Mouse (Mus musculus) kidney, embryonic 16.5 days (tissue): ENCODE data around the gene Lhfp. TPM values are rescaled to one million over a fixed set of nuclear protein-coding genes. Genes with fewer than 3 reads are reported as not detected.
"Not testable (repeated sequence)": the region's sequence is repeated elsewhere in the genome, so short reads cannot be mapped to it uniquely, and the experiment has no call there.

ENCODE experiments used
- ATAC-seq: fragments of 200-750 bp; cut with Nextera tagmentation; 2 replicates; pipeline ENCODE4 v1.8.0; 2017; ENCODE audit warnings: moderate TSS enrichment; ENCODE audit not compliant: low FRiP score, low TSS enrichment
- H3K27ac ChIP-seq: fragments of 300-500 bp; sonication (generic); 2 replicates; pipeline ENCODE4 v1.5.1; 2014; ENCODE audit warnings: low read length
- H3K27me3 ChIP-seq: fragments of 300-500 bp; sonication (generic); 2 replicates; pipeline ENCODE4 v1.6.1; 2014; ENCODE audit warnings: low read length, control low read depth, mixed read lengths; ENCODE audit not compliant: insufficient read depth
- H3K36me3 ChIP-seq: fragments of 300-500 bp; sonication (generic); 2 replicates; pipeline ENCODE4 v1.6.1; 2014; ENCODE audit warnings: low read length, control low read depth, mixed read lengths; ENCODE audit not compliant: insufficient read depth
- H3K4me1 ChIP-seq: fragments of 300-500 bp; sonication (generic); 2 replicates; pipeline ENCODE4 v1.6.1; 2014; ENCODE audit warnings: low read length, control low read depth, mixed read lengths; ENCODE audit not compliant: insufficient read depth
- H3K4me2 ChIP-seq: fragments of 300-500 bp; sonication (generic); replicated peaks from 2 replicates; pipeline ENCODE4 v1.6.1; 2014; ENCODE audit warnings: low read depth, low read length
- H3K4me3 ChIP-seq: fragments of 300-500 bp; sonication (generic); 2 replicates; pipeline ENCODE4 v1.5.1; 2014; ENCODE audit warnings: mild to moderate bottlenecking, low read length
- H3K9ac ChIP-seq: fragments of 300-500 bp; sonication (generic); replicated peaks from 2 replicates; pipeline ENCODE4 v1.6.1; 2014; ENCODE audit warnings: low read length
- H3K9me3 ChIP-seq: fragments of 300-500 bp; sonication (generic); 2 replicates; pipeline ENCODE4 v1.6.1; 2016; ENCODE audit warnings: low read length, control low read depth
- WGBS: fragments of 180-500 bp; shearing (Covaris S2); extraction: QIAGEN DNeasy Blood & Tissue Kit; methylation state at CpG from one replicate; pipeline ENCODE4 v1.1.7; 2014; 5-methylcytosine and 5-hydroxymethylcytosine counted together
- polyA plus RNA-seq: library from polyadenylated mRNA; unstranded; fragments of >200 nt; fragmentation: Nextera tagmentation; extraction: Ambion mirVana; gene quantifications from 2 replicates; pipeline ENCODE4 v1.2.1, GENCODE M21; 2015

The Lhfp gene
- polyA plus RNA-seq, 1 experiment from 2014 or later = 139 TPM

DNA sequence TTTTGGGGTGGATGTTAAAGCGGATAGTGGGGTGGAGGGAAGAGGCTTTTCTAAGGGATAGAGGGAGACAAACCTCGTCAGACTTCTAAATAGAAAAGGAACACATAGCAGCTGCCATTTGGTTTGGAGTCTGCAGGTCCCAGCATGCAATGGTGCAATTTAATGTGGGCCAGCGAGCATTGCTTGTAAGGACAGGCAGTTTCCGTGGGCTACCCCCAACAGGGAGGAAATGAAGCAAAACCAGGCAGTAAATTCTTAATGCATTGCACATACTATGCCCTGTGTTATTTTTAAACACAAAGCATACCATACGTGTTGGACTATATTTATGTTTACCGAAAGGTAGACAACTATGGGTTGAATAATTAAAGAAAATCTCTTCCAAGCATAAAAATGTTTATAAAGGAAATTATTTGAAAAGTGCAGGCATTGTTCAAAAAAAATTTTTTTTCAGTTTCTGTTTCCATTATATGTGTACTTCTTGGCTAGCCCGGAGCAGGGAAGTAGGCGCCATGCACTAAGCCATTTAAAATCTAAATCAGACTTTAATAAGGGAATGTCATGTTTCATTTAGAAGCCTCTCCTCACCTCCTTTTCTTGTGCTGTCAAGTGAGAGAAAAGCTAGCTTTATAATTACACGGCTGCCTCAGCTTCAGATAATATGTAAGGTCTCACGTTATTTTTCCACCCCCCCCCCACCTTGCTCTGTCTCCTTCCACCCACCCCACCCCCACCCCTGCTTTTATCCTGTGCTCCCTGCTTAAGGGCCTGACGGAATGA lies 67.5 kb downstream of the Lhfp start:
- H3K27me3 ChIP-seq = no peaks in the 10 kb centered on the region
- H3K4me1 ChIP-seq = peaks cover 10% of the 10 kb centered on the region; the same call in 1 of the 2 replicates
- no peak overlapping the region for H3K4me3 ChIP-seq
- no peak overlapping the region for H3K4me2 ChIP-seq
- peaks cover 9% of the 10 kb centered on the region for H3K9me3 ChIP-seq
- no peak for ATAC-seq
- 56% methylated on average over 11 of the region's 11 CpGs for WGBS
- H3K36me3 ChIP-seq = peaks cover 8% of the 10 kb centered on the region; the same call in 1 of the 2 replicates
- H3K27ac ChIP-seq = no peak overlapping the region
- no peak overlapping the region for H3K9ac ChIP-seq

DNA sequence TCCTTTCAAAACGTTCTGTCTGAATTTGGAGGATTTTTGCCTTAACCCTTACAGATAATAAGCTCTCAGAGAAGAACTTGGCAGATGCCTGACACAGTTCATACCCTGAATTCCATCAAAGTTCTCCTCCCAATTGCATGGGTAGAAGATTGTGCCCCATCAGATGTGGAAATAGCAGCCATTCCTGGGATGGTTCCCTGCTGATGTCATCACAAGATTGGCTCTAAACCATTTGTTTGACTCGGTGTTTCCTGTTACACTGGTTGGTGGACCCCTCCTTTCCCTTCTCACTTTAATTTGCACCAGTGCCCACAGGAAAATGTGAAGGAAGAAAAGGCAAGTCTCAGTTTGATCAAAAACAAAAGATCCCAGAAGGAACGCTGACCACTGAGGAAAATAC lies 68.6 kb downstream of the Lhfp start:
- no peak for ATAC-seq

DNA sequence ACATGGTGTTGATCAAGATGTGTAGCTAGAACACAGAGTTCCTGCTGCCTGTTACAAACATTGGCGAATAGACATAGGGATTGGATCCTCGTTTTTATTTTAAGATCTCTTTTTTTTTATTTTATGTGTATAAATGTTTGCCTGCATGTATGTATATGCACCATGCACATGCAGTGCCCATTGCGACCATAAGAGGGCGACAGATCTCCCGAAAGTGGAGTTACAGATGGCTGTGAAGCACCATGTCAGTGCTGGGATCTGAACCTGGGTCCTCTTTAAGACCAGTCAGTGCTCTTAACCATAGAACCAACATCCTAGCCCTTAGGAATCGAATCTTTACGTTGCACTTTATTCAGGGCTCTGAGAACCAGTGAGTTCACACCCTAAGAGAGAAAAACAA lies 70.7 kb downstream of the Lhfp start:
- Histone ChIP-seq H3K27me3 (no peaks in the 10 kb centered on the region), H3K4me2 (no peak overlapping the region), H3K9me3 (peaks cover 9% of the 10 kb centered on the region), H3K9ac (no peak overlapping the region), H3K4me1 (no peaks in the 10 kb centered on the region), H3K36me3 (peaks cover 8% of the 10 kb centered on the region; the same call in 1 of the 2 replicates), H3K27ac (no peak overlapping the region), H3K4me3 (no peak overlapping the region)
- ATAC-seq = no peak
- WGBS = 92% methylated on average over 7 of the region's 7 CpGs

More for the DNA sequence above, 68.6 kb downstream of the Lhfp start:
- H3K4me1 ChIP-seq = peaks cover 10% of the 10 kb centered on the region; the same call in 1 of the 2 replicates
- 44% methylated on average over 3 of the region's 3 CpGs for WGBS
- H3K9me3 ChIP-seq = peaks cover 9% of the 10 kb centered on the region
- no peak overlapping the region for H3K27ac ChIP-seq
- H3K36me3 ChIP-seq = peaks cover 8% of the 10 kb centered on the region; the same call in 1 of the 2 replicates
- no peaks in the 10 kb centered on the region for H3K27me3 ChIP-seq
- no peak overlapping the region for H3K4me3 ChIP-seq
- H3K4me2 ChIP-seq = no peak overlapping the region
- no peak overlapping the region for H3K9ac ChIP-seq

DNA sequence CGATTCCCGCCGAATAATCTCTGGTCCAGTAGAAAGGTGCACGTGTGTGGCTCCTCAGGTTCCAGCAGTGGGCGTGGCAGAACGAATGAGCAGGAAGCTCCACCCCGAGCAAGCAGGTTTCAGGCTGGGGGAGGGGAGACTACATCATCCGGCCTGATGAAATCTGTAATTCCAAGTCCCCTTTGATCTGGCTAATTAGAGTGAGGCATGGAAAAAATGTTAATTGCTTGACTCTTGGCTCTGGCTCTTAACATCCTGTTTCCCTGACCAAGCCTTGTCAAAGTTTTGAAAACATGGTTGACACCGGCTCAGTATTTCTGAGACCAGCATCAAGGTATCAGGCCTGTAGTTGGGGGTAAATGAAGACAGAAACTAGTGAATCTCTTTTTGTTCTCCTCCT lies 77.4 kb downstream of the Lhfp start:
- not testable (repeated sequence) for ATAC-seq, H3K4me2 ChIP-seq, H3K27ac ChIP-seq, H3K9me3 ChIP-seq, H3K4me3 ChIP-seq, H3K36me3 ChIP-seq, H3K4me1 ChIP-seq, H3K9ac ChIP-seq, H3K27me3 ChIP-seq
- WGBS = 71% methylated on average over 3 of the region's 9 CpGs

DNA sequence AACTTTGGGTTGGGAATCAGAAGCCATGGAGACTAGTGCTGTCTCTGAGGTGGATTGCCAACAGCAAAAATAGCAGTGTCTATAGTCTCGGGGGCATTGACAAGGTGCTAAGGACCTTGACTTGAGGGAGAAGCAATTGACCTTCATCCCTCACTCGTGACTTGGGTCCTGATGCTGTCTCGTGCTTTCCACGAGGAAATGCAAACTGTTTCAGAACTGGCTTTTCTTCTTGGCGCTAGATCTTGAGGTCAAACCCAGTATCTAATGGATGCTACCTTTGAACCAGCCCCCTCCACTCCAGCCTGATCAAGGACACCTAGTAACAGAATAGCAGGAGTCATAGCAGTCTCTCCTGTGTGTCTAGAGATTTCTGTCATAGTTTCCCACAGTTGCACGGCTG lies 78.7 kb downstream of the Lhfp start:
- no peaks in the 10 kb centered on the region for H3K4me1 ChIP-seq
- H3K36me3 ChIP-seq = no peaks in the 10 kb centered on the region
- WGBS = 91% methylated on average over 6 of the region's 6 CpGs
- H3K4me3 ChIP-seq = no peak overlapping the region
- H3K9ac ChIP-seq = no peak overlapping the region
- no peak overlapping the region for H3K4me2 ChIP-seq
- H3K27ac ChIP-seq = no peak overlapping the region
- H3K27me3 ChIP-seq = no peaks in the 10 kb centered on the region
- ATAC-seq = no peak
- H3K9me3 ChIP-seq = no peaks in the 10 kb centered on the region

DNA sequence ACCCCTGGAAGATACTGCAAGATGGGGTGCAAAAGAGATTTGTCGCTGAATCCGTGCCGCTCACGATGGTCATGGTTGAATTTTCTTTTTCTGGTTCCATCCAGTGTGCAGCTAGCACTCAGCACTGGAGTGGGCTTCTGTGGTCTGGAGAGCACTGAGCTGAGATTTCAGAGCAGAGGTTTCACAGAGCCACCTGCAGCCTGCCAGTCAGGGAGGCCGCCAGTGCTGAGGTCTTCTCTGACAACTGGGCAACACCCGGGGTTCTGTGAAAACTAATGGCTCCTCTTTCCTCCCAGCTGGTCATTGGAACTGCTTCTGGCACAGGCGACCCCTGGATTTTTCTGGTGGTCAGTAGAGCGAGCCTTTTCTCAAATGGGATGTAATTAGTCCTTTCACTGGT lies 84.2 kb downstream of the Lhfp start:
- Histone ChIP-seq H3K4me1 (0 out of 2 replicates have a peak, but pooled peaks cover 4% of the 10 kb centered on the region), H3K36me3 (no peaks in the 10 kb centered on the region), H3K9me3 (no peaks in the 10 kb centered on the region), H3K27me3 (no peaks in the 10 kb centered on the region), H3K4me2 (no peak overlapping the region), H3K9ac (no peak overlapping the region), H3K4me3 (no peak overlapping the region), H3K27ac (no peak overlapping the region)
- WGBS = 49% methylated on average over 8 of the region's 8 CpGs
- ATAC-seq = peak; percentile 74; the same call in 1 of the 2 replicates

DNA sequence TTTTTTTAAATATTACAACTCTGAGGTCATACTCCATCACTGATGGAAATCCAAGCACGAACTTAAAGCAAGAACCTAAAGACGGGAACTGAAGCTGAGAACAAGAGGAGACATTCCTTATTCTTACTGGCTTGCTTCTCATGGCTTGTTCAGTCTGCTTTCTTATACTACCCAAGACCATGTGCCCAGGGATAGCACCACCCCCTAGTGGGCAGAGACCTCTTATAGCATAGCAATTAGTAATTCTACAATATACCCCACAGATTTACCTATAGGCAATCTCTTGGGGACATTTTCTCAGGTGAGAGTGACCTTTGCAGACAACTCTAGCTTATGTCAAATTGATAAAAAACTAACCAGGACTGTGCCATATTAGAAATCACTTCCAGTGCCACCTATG lies 97.5 kb downstream of the Lhfp start:
- Histone ChIP-seq H3K4me1 (0 out of 2 replicates have a peak, but pooled peaks cover 2% of the 10 kb centered on the region), H3K4me2 (no peak overlapping the region), H3K9me3 (0 out of 2 replicates have a peak, but pooled peaks cover 4% of the 10 kb centered on the region), H3K27ac (no peak overlapping the region), H3K9ac (no peak overlapping the region), H3K27me3 (no peaks in the 10 kb centered on the region), H3K36me3 (no peaks in the 10 kb centered on the region), H3K4me3 (no peak overlapping the region)
- ATAC-seq = no peak
- WGBS = 94% methylated on average over 2 of the region's 2 CpGs

DNA sequence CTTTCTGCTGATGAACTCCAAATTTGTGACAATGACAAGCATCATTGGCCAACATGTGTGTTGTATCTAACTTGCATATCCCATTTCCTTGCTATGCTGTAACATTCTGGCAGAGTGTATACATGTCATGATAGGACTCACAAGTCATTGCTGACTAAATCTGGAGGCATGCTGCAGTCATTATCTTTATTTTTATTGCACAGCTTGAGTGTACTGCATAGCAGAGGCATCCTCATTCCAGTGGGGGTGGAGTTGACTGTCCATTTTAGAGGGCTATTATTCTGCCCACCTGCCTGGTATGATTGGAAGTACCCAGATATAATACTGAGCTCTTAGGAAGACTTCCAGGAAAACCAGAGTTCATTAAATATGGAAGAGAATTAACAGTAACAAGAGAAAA lies 97.9 kb downstream of the Lhfp start:
- 0 out of 2 replicates have a peak, but pooled peaks cover 4% of the 10 kb centered on the region for H3K9me3 ChIP-seq
- H3K36me3 ChIP-seq = no peaks in the 10 kb centered on the region
- H3K4me2 ChIP-seq = no peak overlapping the region
- no peak overlapping the region for H3K27ac ChIP-seq
- no peaks in the 10 kb centered on the region for H3K27me3 ChIP-seq
- 0 out of 2 replicates have a peak, but pooled peaks cover 2% of the 10 kb centered on the region for H3K4me1 ChIP-seq
- H3K9ac ChIP-seq = no peak overlapping the region
- no peak for ATAC-seq
- no peak overlapping the region for H3K4me3 ChIP-seq

DNA sequence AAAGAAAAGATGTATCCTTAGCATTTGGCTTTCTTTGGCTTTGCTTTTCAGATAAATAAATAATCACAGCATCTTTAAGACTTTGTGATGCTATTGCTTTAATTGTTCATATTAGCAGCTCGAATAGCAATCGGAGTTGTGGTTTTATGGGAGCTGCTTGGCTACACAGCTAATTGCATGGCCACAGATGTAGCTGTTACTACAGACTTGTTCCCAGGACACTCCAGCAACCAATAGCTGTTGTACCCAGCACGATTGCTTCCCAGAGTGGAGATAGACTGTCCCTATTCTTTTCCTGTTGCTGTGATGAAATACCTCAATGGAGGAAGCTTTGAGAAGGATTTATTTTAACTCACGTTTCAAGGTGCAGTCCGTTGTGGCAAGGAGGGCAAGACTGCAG lies 98.3 kb downstream of the Lhfp start:
- no peak overlapping the region for H3K4me3 ChIP-seq
- WGBS = 82% methylated on average over 5 of the region's 5 CpGs
- no peak overlapping the region for H3K27ac ChIP-seq

DNA sequence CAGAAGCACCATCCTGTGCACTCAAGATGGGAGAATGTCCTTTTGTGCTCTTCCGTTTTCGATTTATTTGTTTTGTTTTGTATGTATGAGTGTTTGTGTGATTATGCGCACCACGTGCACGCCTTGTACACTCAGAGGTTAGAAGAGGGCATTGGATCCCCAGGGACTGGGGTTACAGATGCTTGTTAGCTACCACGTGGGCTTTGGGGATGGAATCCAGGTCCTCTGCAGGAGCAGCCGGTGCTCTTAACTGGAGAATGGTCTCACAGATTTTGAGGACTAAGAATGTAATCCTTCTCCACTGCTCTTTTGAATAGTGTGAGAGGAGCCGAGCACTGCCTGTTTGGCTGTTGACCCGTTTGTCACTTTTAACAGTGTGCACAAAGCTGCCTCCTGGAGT lies 101.2 kb downstream of the Lhfp start:
- no peaks in the 10 kb centered on the region for H3K36me3 ChIP-seq
- 84% methylated on average over 9 of the region's 9 CpGs for WGBS
- no peaks in the 10 kb centered on the region for H3K27me3 ChIP-seq
- no peak overlapping the region for H3K9ac ChIP-seq
- no peak overlapping the region for H3K27ac ChIP-seq
- H3K4me3 ChIP-seq = no peak overlapping the region
- ATAC-seq = no peak
- 0 out of 2 replicates have a peak, but pooled peaks cover 2% of the 10 kb centered on the region for H3K4me1 ChIP-seq
- H3K4me2 ChIP-seq = no peak overlapping the region
- H3K9me3 ChIP-seq = no peaks in the 10 kb centered on the region

More for the DNA sequence above, 98.3 kb downstream of the Lhfp start:
- no peak for ATAC-seq
- Histone ChIP-seq H3K9me3 (0 out of 2 replicates have a peak, but pooled peaks cover 4% of the 10 kb centered on the region), H3K4me2 (no peak overlapping the region), H3K27me3 (no peaks in the 10 kb centered on the region), H3K36me3 (no peaks in the 10 kb centered on the region), H3K4me1 (0 out of 2 replicates have a peak, but pooled peaks cover 2% of the 10 kb centered on the region), H3K9ac (no peak overlapping the region)
